Mouse (Mus musculus): ENCODE data around the gene Nsdhl.

The Nsdhl gene

DNA sequence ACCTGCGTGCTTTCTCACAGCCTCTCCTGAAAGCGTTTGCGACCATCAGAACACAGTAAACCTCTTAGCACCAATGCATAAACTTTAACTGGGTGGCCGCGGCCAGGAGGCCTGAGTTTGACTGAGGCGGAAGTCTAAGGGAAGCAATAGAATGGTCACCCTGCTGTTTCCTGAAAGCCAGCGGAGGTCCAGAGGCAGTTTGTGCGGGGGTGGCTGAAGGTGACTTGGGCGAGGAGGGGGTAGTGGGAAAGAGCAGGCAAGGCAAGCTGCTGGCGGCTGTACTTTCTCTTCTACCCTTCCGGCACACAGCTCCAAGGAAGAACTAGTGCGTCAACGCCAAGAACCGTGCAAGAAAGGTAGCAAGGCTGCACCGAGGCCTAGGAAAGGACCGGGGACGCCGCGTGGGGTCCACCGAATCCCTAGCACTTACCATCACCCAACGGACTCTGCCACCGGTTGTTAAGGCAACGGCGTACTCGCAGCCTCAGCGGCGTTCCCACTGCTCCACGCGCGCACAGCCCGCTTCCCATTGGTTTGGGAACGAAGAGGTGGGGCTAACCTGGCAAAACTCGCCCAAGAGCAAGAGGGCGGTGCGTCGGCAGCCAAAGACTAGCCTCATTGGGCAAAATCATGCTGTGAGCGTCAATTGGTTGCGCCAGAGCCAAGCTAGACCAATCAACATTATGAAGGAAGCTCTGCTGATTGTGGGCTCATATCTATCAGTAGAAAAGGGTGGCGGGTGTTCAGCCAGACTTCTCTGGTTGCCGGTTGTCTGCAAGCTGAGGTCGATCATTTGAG lies at the start of gene Nsdhl, which contains the start of gene Cetn2:
Gene Nsdhl (plus strand): TSS at position 674 of the 798 bp plus-strand sequence.
Gene Cetn2 (minus strand): TSS at position 528 of the 798 bp plus-strand sequence.
- in situ Hi-C loops (cut with MseI, MboI), result no loop called here

DNA sequence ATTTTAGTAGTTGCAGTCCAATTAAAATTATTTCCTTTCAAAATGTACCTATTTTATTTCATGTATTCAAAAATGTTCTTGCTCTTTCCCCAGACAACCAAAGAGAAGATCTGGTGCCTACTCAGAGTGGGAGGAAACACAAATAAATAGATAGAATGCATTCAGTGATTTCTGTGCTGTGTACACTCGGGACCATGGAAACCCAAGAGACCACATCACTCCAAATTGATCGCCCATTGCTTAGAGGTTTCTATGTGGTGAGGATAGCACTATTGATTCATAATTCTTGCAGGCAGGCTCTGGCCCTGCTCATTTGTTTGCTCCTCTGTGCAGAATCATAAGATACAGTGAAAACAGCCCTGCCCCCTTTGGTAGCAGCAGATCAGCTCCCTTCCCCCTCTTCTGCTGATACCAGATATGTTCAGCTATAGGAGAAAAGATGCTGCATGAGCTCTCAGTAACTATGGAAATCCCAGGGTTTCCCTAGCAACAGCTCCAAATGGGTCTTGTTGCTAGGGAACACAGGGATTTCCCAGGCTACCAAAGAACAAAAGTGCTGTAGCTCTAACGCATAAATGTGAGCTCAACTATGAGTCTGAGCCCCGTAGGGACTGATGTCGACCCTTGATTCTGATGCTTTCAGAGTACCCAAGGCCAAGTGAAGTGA lies 22.8 kb upstream of the Nsdhl start:
- in situ Hi-C loops (cut with MseI, MboI), result no loop called here

GRCm38 (mm10) chrX:72896055-72896437 lies 22.3 kb upstream of the Nsdhl start:
- in situ Hi-C loops (cut with MseI, MboI), result no loop called here

DNA sequence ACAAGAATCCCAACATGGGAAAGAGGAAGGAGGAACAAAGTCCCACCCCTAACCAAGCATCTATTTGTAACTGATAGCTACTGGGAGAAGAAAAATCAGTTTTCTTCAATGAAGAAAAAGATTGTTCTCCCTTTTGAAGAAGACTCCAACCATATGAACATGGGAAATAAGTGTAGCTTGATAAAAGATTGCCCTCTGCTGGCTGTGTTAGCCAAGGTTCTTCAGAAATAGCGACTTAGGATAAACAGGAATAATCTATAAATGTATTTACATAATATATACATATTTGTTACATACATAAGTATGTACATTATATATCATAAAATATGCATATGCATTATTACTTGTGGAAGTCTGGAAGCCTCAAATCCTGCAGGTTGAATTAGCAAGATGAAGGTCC lies 15.8 kb upstream of the Nsdhl start:
- in situ Hi-C loops (cut with MseI, MboI), result no loop called here

- in situ Hi-C loops (cut with MseI, MboI), result no loop called here
These were observed 10.5 kb upstream of the Nsdhl start for GRCm38 (mm10) chrX:72907619-72908403.

DNA sequence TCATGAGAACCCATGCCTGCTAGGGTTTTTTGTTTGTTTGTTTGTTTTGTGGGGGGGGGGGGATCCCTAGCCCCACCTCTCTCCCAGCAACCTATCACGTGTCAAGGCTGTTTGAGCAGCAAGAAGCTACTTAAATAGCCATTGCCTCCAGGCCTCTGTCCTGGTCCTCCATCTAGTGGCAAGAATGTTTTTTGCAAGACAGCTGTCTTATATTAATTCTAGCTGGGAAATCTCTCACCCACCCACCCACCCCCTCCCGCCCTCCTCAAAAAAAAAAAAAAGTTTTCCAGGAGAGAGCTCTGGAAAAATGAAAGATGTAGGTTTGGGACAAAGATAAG lies 10.0 kb upstream of the Nsdhl start:
- in situ Hi-C loops (cut with MseI, MboI), result no loop called here

GRCm38 (mm10) chrX:72911611-72912010 lies 6.7 kb upstream of the Nsdhl start:
- in situ Hi-C loops (cut with MseI, MboI), result no loop called here

DNA sequence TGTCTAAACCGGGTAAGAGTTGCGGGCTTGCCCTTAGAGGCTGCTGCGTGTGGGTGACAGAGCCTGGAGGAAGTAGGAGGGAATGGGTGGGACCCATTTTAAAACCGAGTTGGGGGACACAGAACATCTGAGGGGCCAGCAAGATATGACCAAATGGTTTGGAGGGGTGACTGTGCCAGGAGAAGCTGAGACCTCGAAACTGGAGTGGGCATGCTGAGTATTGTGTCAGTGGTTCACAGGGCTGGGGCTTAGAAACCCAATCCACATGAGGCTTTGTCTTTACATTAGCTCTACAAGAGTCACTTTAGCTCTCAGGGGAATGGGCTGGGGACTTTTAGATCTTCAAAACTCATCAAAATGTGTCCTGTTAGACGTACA lies 314 bp downstream of the Nsdhl start:
- in situ Hi-C loops (cut with MseI, MboI), result no loop called here

GRCm38 (mm10) chrX:72921391-72921790 lies 3.0 kb downstream of the Nsdhl start:
- in situ Hi-C loops (cut with MseI, MboI), result no loop called here

DNA sequence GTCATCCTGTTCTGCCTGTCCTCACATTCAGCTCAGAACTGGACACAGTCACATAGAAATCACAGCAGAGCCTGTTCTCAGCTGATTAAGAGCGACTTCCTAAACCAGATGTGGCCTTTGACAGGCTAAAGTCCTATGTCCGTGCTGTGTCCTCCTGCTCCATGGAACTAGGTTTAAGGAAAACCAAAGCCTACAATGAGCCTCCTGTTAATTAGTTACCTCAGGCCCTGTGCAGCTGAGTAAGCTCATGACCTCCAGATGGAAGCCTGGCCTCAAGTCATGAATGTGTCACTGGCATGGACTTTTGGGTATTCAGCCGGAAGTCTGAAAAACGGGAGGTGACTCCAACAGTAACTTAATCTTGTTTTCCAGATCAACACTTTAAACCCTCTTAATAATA lies 35.1 kb downstream of the Nsdhl start:
- in situ Hi-C loops (cut with MseI, MboI), result no loop called here

DNA sequence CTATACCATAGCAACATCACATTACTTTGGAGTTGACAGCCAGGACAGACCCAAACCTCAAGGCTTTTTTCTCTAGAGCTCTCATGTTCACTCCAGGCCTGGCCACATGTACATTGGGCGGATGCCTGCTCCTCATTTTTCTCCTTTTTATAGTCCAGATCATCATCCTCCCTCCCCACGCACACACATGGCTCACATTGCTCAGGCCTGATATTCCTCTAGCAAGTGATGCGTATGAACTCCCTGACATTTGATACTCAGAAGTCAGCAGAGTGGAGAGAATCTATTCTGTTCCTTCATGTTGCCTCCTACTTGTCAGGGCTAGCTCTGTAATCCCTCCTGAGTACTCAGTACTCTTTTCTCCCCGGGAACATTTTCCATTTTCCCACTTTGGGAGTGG lies 38.1 kb downstream of the Nsdhl start:
- in situ Hi-C loops (cut with MseI, MboI), result no loop called here

DNA sequence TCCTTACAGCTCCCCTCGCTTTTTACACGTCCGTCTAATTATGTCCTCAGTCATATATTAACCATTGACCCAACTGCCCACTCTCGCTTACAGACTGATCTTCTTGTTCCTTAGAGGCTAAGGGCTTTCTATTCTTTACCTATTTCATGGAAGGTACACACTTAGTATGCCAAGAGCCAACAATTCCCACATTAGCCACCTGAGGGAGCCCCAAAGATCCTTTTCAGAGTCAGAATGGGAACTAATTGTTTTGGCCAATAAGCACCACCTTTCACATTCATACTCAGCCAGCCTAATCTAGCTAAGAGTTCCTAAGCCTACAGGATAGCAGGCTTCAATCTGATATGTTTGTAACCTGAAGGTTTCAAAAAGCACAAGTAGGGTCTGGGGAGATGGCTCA lies 42.1 kb downstream of the Nsdhl start:
- in situ Hi-C loops (cut with MseI, MboI), result no loop called here

GRCm38 (mm10) chrX:72961511-72961910 lies 43.2 kb downstream of the Nsdhl start:
- in situ Hi-C loops (cut with MseI, MboI), result no loop called here

DNA sequence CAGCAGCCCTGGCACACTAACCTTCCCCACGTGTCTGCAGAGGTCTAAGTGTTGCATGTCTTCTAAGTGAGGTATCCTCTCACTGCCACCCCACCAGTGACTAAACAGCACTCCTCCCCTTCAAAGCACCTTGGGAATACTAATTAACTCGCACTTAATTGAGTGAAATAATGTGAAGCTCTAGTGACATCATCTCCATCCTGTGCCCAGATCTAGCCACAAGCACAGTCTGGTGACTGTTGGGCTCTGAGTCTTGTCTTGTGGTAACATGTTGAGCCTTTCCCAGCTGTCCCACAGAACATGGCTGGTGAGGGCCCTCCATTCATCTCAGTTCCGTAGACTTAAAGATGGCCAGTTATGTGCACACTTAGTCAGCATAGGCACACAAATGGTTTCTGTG lies 44.4 kb downstream of the Nsdhl start:
- in situ Hi-C loops (cut with MseI, MboI), result no loop called here

DNA sequence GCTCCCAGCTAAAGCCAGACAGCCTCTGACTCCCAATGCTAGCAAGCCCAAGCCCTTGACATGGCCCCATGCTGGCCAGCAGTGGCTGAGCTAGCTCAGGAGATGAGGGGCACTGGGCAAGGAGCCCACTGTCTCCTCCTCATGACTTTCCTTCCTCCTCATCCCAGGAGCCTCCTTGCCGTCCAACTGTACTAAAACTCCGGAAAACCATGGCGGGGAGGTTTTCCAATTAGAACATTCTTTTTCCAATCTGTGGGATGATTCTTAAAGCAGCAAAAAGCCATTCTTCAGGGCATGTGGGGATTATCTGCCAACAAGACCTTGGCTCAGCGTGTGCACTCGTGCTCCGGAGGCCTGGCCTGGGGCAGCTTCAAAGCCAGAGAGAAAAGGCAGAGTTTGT lies 64.5 kb downstream of the Nsdhl start:
- in situ Hi-C loops (cut with MseI, MboI), result no loop called here

GRCm38 (mm10) chrX:72985607-72986006 lies 67.2 kb downstream of the Nsdhl start:
- in situ Hi-C loops (cut with MseI, MboI), result no loop called here

DNA sequence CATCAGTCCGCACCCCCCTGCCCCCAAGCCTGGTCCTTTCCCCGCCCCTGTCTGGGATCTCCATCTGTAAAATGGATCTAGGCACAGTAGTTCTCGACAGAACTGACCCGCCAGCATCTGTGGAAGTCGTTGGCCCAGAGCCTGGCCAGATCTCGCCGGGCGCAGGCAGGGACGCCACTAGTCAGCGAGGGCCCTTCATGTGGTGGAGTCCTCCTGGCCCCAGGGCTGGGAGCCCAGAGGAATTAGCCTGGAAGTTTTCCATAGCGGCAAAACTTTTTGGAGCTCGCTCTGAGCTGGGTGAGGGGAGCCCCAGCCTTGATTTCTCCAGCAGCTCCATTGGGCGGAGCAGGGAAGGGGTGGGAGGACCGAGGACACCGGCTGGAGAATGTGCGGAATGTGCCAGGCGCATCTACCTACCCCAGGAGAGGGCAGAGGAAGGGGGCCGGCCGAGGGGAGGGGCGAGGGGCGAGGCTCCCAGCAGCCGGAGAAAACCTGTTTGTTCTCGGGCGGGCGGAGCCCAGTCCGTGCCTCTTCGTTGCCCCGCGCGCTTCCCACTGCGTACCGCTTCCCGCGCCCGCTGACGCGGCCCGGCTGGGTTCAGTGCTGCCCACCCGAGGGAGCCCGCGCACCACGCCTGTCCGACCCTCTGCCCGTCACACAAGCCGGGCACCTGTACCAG lies 68.6 kb downstream of the Nsdhl start, which contains the start of gene Zfp185:
Gene Zfp185 (plus strand): TSS at position 499 of the 679 bp plus-strand sequence.
- in situ Hi-C loops (cut with MseI, MboI), result no loop called here

DNA sequence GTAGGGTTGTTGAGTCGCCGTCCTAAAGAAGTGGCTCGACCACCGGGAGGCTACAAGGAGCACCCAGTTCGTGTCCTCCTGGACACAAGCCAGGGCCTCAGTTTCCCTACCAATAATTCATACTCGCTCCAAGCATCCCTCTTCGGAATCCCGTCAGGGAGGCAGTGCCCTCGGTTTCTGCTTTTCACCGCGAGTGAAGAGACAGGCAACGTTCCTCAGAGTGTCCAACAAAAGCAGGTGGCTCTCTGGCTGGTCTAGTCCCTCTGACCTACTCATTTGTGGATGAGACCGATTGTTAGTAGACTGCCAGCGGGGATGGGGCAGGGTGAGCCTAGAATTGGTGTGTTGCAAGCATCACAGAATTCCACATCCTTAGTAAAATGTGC lies 69.2 kb downstream of the Nsdhl start:
- in situ Hi-C loops (cut with MseI, MboI), result no loop called here

DNA sequence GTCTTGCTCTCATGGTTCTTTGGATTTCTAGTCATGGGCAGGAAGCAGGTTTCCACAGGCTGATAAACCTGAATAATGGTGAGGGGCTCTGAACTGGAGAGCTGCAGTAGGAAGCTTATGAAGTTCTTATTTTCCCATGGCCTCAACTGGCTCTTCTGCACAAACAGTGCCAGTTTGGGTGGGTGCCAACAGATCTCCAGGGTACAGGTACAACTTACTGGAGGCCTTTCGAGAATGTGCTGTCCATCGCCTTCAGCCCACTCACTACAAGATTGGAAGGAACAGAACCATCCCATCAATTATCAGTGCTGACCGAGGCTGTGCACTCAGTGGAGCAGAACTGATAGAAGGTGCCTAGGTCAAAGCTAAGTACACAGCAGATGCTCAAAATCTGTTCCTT lies 70.1 kb downstream of the Nsdhl start:
- in situ Hi-C loops (cut with MseI, MboI), result no loop called here

DNA sequence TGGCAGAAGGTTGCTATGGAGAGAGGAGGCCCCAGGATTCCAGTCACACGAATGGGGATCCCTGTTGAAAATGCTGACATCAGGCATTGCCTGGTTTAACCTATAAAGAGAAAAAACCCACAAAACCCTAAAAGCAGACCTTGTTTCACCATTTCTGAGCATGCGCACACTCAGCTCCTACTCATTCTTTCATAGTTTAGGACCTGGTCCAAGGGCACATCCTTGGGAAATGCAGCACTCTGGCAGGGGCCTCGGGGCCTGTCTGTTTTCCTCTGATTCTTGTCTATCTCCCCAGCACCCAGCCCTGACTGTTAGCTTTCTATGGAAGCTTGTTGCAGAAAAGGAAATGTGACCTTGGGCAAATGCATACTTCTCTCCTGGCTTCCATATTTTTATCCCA lies 72.2 kb downstream of the Nsdhl start:
- in situ Hi-C loops (cut with MseI, MboI), result no loop called here

DNA sequence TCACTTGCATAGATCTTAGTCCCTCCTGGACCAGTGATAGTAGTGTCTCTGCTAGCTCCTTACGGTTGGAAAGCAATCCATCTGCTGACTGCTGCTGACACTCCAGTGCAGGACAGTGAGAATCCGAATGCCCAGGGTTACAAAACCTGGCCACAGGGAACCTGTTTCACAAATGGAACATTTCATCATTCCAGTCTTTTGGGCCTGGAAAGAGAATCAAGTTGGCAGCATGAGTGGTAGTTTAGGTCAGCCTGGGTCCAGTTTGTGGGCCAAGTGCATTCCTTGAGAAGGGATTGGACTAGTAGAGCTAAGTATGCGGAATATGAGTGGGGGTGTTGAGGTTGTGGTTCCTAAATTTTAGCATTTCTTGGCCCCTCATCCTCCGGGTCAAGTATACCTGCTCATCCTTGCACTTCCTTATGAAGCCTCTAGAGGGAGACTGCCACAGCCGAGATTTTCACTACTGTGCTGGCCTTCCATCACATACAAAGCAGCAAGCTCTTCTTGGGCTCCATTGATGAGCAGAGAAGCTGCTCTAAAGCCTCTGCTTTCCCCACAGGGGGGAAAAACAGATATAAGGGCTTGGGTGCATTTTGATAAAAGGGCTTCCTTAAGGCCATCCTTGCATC lies 74.0 kb downstream of the Nsdhl start:
- in situ Hi-C loops (cut with MseI, MboI), result no loop called here

GRCm38 (mm10) chrX:72995542-72995941 lies 77.2 kb downstream of the Nsdhl start:
- in situ Hi-C loops (cut with MseI, MboI), result no loop called here
